Mouse (Mus musculus): ENCODE data around the gene Atxn2.

DNA sequence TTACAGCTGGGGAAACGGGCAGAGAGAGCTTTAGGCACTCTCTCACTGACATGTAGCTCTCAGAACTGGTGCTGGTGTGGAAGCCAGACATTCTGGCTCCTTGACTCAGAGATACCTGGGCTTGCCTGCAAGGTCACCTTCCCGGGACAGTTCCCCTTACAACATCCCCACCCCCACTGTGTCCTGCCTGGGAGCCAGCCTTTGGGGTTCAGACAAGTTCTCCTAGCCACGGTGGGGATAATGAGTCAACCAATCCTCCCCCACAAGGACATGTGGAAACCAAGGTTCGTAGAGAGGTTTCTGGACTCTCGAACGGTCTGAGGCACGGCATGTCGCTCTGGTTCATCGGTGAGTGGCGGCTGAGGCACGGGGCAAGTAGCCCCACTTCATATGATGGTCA is 145.6 kb downstream of the Atxn2 start:
- no peak for TF ChIP-seq POLR2A (IDR thresholded peaks at IDR 0.05; ENCODE audit: extremely low read depth, insufficient read depth, low read length)
- no peak for TF ChIP-seq CTCF (IDR thresholded peaks at IDR 0.05; ENCODE audit: extremely low read depth, insufficient read depth, low read length)
